Mouse (Mus musculus) adrenal gland, adult 2 months (tissue): ENCODE measurements around the gene Cbx4. TPM values are rescaled to one million over a fixed set of nuclear protein-coding genes. Genes with fewer than 3 reads are reported as not detected.
"Not testable (repeated sequence)": the region's sequence is repeated elsewhere in the genome, so short reads cannot be mapped to it uniquely, and the experiment has no call there.

Source experiments
- DNase-seq: peaks from one replicate; pipeline ENCODE4 v3.0.0; 2021
- polyA plus RNA-seq: library from polyadenylated mRNA; depleted of rRNA; stranded (reverse); fragments of >200 nt; gene quantifications from 2 replicates; pipeline ENCODE4 v1.2.3, GENCODE M21; 2012
- total RNA-seq, 2 experiments: library from RNA; stranded (reverse); gene quantifications; 2 replicates each; pipeline ENCODE4 v1.2.3; 2021

Cbx4 gene
- total and polyA plus RNA-seq, 3 experiments = 127 to 197 (median 144) TPM

- no peak for DNase-seq
Measured at GRCm38 (mm10) chr11:119111345-119111744, 25.3 kb upstream of the Cbx4 start.

GRCm38 (mm10) chr11:119109415-119110071 is 23.5 kb upstream of the Cbx4 start:
- DNase-seq = no peak

GRCm38 (mm10) chr11:119108573-119109263 is 22.7 kb upstream of the Cbx4 start:
- no peak for DNase-seq

GRCm38 (mm10) chr11:119106289-119106688 is 20.3 kb upstream of the Cbx4 start:
- no peak for DNase-seq

GRCm38 (mm10) chr11:119105748-119106147 is 19.7 kb upstream of the Cbx4 start:
- peak; percentile 69 for DNase-seq

GRCm38 (mm10) chr11:119105071-119105609 is 19.1 kb upstream of the Cbx4 start:
- no peak for DNase-seq

- DNase-seq = no peak
Measured at GRCm38 (mm10) chr11:119103991-119104390, 18.0 kb upstream of the Cbx4 start.

GRCm38 (mm10) chr11:119100355-119100754 is 14.3 kb upstream of the Cbx4 start:
- DNase-seq = not testable (repeated sequence)

GRCm38 (mm10) chr11:119098202-119098601 is 12.2 kb upstream of the Cbx4 start:
- no peak for DNase-seq

- no peak for DNase-seq
Measured at GRCm38 (mm10) chr11:119095441-119095840, 9.4 kb upstream of the Cbx4 start.

- no peak for DNase-seq
Measured at GRCm38 (mm10) chr11:119093322-119093721, 7.3 kb upstream of the Cbx4 start.

- DNase-seq = peak; percentile 42
Measured at GRCm38 (mm10) chr11:119092286-119092685, 6.3 kb upstream of the Cbx4 start.

GRCm38 (mm10) chr11:119091598-119091991 is 5.6 kb upstream of the Cbx4 start:
- peak; percentile 73 for DNase-seq

- peak; percentile 91 for DNase-seq
Measured at GRCm38 (mm10) chr11:119090961-119091597, 5.1 kb upstream of the Cbx4 start.

- DNase-seq = peak; percentile 63
Measured at GRCm38 (mm10) chr11:119090076-119090960, 4.3 kb upstream of the Cbx4 start.

GRCm38 (mm10) chr11:119089235-119090075 is 3.4 kb upstream of the Cbx4 start:
- peak; percentile 71 for DNase-seq

GRCm38 (mm10) chr11:119088391-119089234 is 2.6 kb upstream of the Cbx4 start:
- peak; percentile 56 for DNase-seq

- peak; percentile 82 for DNase-seq
Measured at GRCm38 (mm10) chr11:119087301-119088082, 1.5 kb upstream of the Cbx4 start.
